Comparison of ENCODE assay signal across 17 mouse cellular contexts in genomic region chr10:30517224-30517623, GRCm38 (mm10).
DNase-seq lines count a peak whose midpoint lies in the region; ATAC-seq and TF ChIP-seq lines count a peak whose summit lies in the region.
"Had no signal": no experiment of that assay in that cellular context is flagged by ENCODE, and none has a peak within 500 bp of the region (broad histone marks: within the 10 kb centered on the region; RNA-seq: fewer than 3 reads in every experiment).

No protein-coding gene starts in this region.

- no peak overlapping the region for H3K4me3 ChIP-seq in layer of hippocampus, adult 2 months
- H3K4me3 ChIP-seq: forebrain, embryonic 13.5 days; hindbrain, embryonic 12.5 days; limb, embryonic 12.5 days; lung, embryonic 15.5 days; midbrain, embryonic 13.5 days had no signal

- no peak for DNase-seq in layer of hippocampus, adult 2 months (ENCODE audit: low spot score in 2 of 2)
- DNase-seq in layer of hippocampus, adult 9-10 months (ENCODE audit: low spot score): no peak
- peak; percentile 5 for DNase-seq in CD4-positive helper T cell, adult 2 months (ENCODE audit: low read depth, low spot score)
- peak; percentile 46 for DNase-seq in R1 (ENCODE audit: low read depth, low spot score)
- no peak for DNase-seq in c-Kit-positive CD71-positive TER-119-positive erythroid progenitor cells, embryonic 14.5 days (ENCODE audit: low spot score)
- no peak for DNase-seq in cerebellum, adult 9-11 months
- DNase-seq: cerebellum, adult 18-20 months; gastrocnemius, postnatal 36 days; right cerebral cortex, adult 18-20 months; thymus, postnatal 25 days had no signal

- no peak overlapping the region for H3K27ac ChIP-seq in layer of hippocampus, adult 2 months
- H3K27ac ChIP-seq: forebrain, embryonic 13.5 days; hindbrain, embryonic 12.5 days; limb, embryonic 12.5 days; lung, embryonic 15.5 days; midbrain, embryonic 13.5 days had no signal

- ATAC-seq in CD4-positive, CD25-positive, alpha-beta regulatory T cell, adult 4 months: peak; percentile 32
- ATAC-seq: intestine, embryonic 16.5 days; midbrain, embryonic 13.5 days had no signal

- TF ChIP-seq CTCF in layer of hippocampus, adult 2 months (conservative IDR thresholded peaks at IDR 0.05): peak; percentile 42

Comparison
In these comparisons a context has a peak if more than half of its experiments do, and no peak if none do; other contexts are left out.
1. DNase-seq: peak in CD4-positive helper T cell, adult 2 months (single experiment) and R1 (single experiment); none in layer of hippocampus, adult 2 months (0 of 2), layer of hippocampus, adult 9-10 months (single experiment), c-Kit-positive CD71-positive TER-119-positive erythroid progenitor cells, embryonic 14.5 days (single experiment) and cerebellum, adult 9-11 months (single experiment).